Mouse (Mus musculus) layer of hippocampus, postnatal 36 days (tissue): Measurements from ENCODE around the gene Zfp459. TPM values are rescaled to one million over a fixed set of nuclear protein-coding genes. Genes with fewer than 3 reads are reported as not detected.

Experiments
- total RNA-seq, 2 experiments: library from RNA; stranded (reverse); gene quantifications; 2 replicates each; pipeline ENCODE4 v1.2.3; 2021

Zfp459 gene
- total RNA-seq, 2 experiments from 2014 or later: 2.5 to 2.9 TPM

Other genes with a start within 250 kb of the Zfp459 start
- 1 to 10 TPM; 5.1 to 5.8 TPM for gene Rsl1, start 248.2 kb downstream of the Zfp459 start, total RNA-seq
- 1 to 10 TPM; 3.0 to 3.5 TPM for gene Zfp455, start 226.9 kb downstream of the Zfp459 start, total RNA-seq
- gene Zfp458, start 143.0 kb downstream of the Zfp459 start, total RNA-seq: 10 to 100 TPM; 20.8 to 21.5 TPM
- 1 to 10 TPM; 4.6 to 5.8 TPM for gene Zfp457, start 114.9 kb downstream of the Zfp459 start, total RNA-seq
- gene Zfp595, start 88.8 kb downstream of the Zfp459 start, total RNA-seq: 1 to 10 TPM; 3.0 to 3.3 TPM
- gene Gm28044, start 60.9 kb downstream of the Zfp459 start, total RNA-seq: 1 to 10 TPM; 1.9 to 2.4 TPM
- 1 to 10 TPM in 1 of 2 experiments, under 1 TPM in 1; 1.00 to 1.1 TPM for gene Zfp953, start 60.8 kb downstream of the Zfp459 start, total RNA-seq
- gene Gm28041, start 45.7 kb downstream of the Zfp459 start, total RNA-seq: under 1 TPM; 0.50 to 0.56 TPM
- gene Zfp456, start 45.6 kb downstream of the Zfp459 start, total RNA-seq: under 1 TPM; 0.77 to 0.88 TPM
- gene Zfp429, start 21.6 kb downstream of the Zfp459 start, total RNA-seq: 1 to 10 TPM; 2.4 TPM
- gene Zfp874a, start 30.2 kb upstream of the Zfp459 start, total RNA-seq: 10 to 100 TPM; 14.3 to 15.7 TPM
- gene Zfp874b, start 62.8 kb upstream of the Zfp459 start, total RNA-seq: 10 to 100 TPM; 18.4 to 20.2 TPM
- 1 to 10 TPM; 8.3 to 8.4 TPM for gene Zfp58, start 79.1 kb upstream of the Zfp459 start, total RNA-seq
- gene Gm26965, start 104.7 kb upstream of the Zfp459 start, total RNA-seq: 1 to 10 TPM in 1 of 2 experiments, not detected in 1; 1.2 TPM
- 10 to 100 TPM; 23.8 to 24.5 TPM for gene Zfp87, start 104.8 kb upstream of the Zfp459 start, total RNA-seq
- gene Zfp748, start 132.4 kb upstream of the Zfp459 start, total RNA-seq: 10 to 100 TPM in 1 of 2 experiments, 1 to 10 TPM in 1; 9.9 to 10.8 TPM
- 10 to 100 TPM in 1 of 2 experiments, 1 to 10 TPM in 1; 8.2 to 10.3 TPM for gene Zfp729b, start 188.3 kb upstream of the Zfp459 start, total RNA-seq
- 1 to 10 TPM in 1 of 2 experiments, under 1 TPM in 1; 0.20 to 1.8 TPM for gene Gm49345, start 216.4 kb upstream of the Zfp459 start, total RNA-seq
- 1 to 10 TPM; 8.9 to 9.0 TPM for gene Zfp729a, start 216.4 kb upstream of the Zfp459 start, total RNA-seq